Mouse (Mus musculus) macrophage (primary cell): ENCODE measurements around the gene Tmem87a. TPM values are rescaled to one million over a fixed set of nuclear protein-coding genes. Genes with fewer than 3 reads are reported as not detected.

Experiments
- H3K27ac ChIP-seq: fragments of 350-480 bp; formaldehyde crosslinking; 2 replicates; pipeline ENCODE4 v1.9.0; 2021
- H3K36me3 ChIP-seq: fragments of 350-480 bp; formaldehyde crosslinking; 2 replicates; pipeline ENCODE4 v1.9.0; 2021; ENCODE audit errors: inconsistent target
- H3K4me3 ChIP-seq: fragments of 350-480 bp; formaldehyde crosslinking; 2 replicates; pipeline ENCODE4 v1.9.0; 2021; ENCODE audit errors: inconsistent target
- H3K79me2 ChIP-seq: fragments of 350-480 bp; formaldehyde crosslinking; 2 replicates; pipeline ENCODE4 v1.9.0; 2021; ENCODE audit errors: inconsistent target
- WGBS: methylation state at CpG from one replicate; pipeline ENCODE4 v1.1.7; 2026; ENCODE audit warnings: inconsistent platforms; ENCODE audit not compliant: missing documents; 5-methylcytosine and 5-hydroxymethylcytosine counted together
- polyA plus RNA-seq: library from polyadenylated mRNA; stranded (reverse); fragments of 250-400 nt; gene quantifications from 3 replicates; pipeline ENCODE4 v1.2.4, GENCODE M21; 2018; ENCODE audit warnings: inconsistent platforms
- total RNA-seq, 78 experiments: library from RNA; depleted of rRNA; stranded (reverse); fragments of 250-400 nt; gene quantifications; 1 replicate in 9 of 78; 2 replicates in 24 of 78; 3 replicates in 43 of 78; 4 replicates in 2 of 78; pipeline ENCODE4 v1.2.4; 2018; ENCODE audit warnings: inconsistent platforms in 56 of 78

Tmem87a gene
- 100 to 1,000 TPM in 10 of 26 experiments, 10 to 100 TPM in 16; 40.4 to 140 (median 93.1) TPM for total RNA-seq (2018; cell fraction: chromatin; rRNA removed)
- 10 to 100 TPM; 31.3 to 64.5 (median 40.6) TPM for total RNA-seq (2018; cell fraction: cytosol; rRNA removed)
- 100 to 1,000 TPM in 6 of 26 experiments, 10 to 100 TPM in 20; 56.0 to 154 (median 85.4) TPM for total RNA-seq (2018; cell fraction: nucleus; rRNA removed)
- polyA plus RNA-seq = 38.8 to 52.5 TPM (median 44.9 TPM) in 3 replicates

DNA sequence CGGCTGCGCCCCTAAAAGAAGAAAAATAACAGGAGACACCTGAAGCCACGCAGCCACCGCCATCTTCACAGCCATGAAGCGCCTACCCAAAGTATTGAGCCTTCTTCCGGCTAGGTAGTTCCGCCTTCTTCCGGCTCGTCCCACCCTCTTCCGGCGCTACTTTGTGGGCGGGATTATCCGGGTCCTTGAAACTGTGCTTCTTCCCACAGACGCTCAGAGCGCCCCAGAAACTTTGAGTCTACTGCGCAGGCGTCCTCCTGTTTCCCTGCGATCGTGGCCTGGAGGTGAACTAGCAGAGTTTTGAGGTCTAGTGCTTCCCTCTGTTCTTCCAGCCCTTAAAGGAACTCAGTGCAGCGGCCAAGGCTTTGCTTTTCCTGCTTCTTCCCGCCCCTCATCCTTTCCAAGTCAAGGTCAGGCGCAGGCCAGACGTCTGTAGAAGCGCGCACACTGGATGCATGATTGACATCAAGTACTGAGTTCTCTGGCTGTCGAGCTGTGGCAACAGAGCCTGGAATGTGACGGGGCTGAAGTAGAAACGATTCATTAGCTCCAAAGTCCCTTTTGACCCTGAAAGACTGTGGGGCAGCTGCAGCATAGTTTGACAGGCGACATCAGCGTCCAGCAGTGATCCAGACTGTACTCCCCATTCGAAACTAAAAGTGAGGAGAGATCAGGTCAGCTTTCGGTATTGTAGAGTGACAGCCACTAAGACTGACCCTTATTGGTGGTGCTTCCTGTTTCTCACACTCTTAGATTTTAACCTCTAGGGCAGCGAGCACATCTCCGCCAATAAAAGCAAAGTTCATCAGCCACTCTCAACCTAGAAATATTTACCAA lies at the start of gene Tmem87a:
Gene Tmem87a (minus strand): TSS at position 128 of the 837 bp plus-strand sequence.
- peak within 1 kb of the TSS; percentile 88 for H3K27ac ChIP-seq
- 1% methylated on average over 34 of the region's 34 CpGs for WGBS
- H3K79me2 ChIP-seq = peaks cover 47% of the 10 kb centered on the region
- H3K4me3 ChIP-seq = peak within 1 kb of the TSS; percentile 100
- no peaks in the 10 kb centered on the region; the same call in 1 of the 2 replicates for H3K36me3 ChIP-seq

DNA sequence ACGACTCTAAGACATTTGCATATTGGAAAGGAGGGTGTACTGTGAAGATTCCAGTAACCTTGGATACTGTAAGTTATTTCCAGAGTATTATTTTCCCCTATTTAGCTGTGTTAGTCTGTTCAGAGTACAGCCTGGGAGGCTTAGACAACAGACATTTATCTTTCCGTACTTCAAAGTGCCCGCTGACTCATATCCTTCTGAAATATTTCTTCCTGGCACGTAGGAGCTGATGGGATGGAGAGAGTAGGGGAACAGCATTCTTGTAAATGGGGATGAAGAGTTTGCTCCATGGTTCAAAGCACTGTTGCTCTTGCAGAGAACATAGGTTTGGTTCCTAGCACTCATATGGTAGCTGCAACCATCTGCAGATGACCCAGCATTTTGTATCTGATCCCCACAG lies 48.7 kb upstream of the Tmem87a start:
- 90% methylated on average over 4 of the region's 4 CpGs for WGBS
- H3K27ac ChIP-seq = no peak overlapping the region
- H3K79me2 ChIP-seq = no peaks in the 10 kb centered on the region
- no peaks in the 10 kb centered on the region for H3K36me3 ChIP-seq
- no peak overlapping the region for H3K4me3 ChIP-seq

- Histone ChIP-seq H3K36me3 (no peaks in the 10 kb centered on the region), H3K4me3 (no peak overlapping the region)
- 77% methylated on average over 6 of the region's 6 CpGs for WGBS
Observed at GRCm38 (mm10) chr2:120450724-120451123, 46.8 kb upstream of the Tmem87a start.

DNA sequence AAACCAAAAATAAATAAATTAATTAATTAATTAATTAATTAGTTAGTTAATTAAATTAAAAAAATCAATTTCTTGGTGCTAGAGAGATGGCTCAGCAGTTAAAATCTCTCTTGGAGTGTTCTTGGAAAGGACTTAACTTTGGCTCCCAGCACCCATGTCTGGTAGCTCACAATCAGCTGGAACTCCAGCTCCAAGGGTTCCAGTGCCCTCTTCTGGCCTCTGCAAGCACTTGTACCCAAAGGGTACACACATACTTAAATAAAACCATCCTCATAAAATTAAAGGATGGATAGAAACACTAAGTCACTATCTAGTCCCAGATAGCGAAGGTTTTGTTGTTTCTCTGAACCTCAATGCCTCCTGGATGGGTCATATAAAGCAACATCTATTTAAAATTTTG lies 43.4 kb upstream of the Tmem87a start:
- Histone ChIP-seq H3K79me2 (no peaks in the 10 kb centered on the region), H3K36me3 (no peaks in the 10 kb centered on the region), H3K4me3 (no peak overlapping the region), H3K27ac (no peak overlapping the region)
- WGBS = 92% methylated on average over 1 of the region's 1 CpGs

More at GRCm38 (mm10) chr2:120450724-120451123, 46.8 kb upstream of the Tmem87a start:
- Histone ChIP-seq H3K27ac (no peak overlapping the region), H3K79me2 (no peaks in the 10 kb centered on the region)

DNA sequence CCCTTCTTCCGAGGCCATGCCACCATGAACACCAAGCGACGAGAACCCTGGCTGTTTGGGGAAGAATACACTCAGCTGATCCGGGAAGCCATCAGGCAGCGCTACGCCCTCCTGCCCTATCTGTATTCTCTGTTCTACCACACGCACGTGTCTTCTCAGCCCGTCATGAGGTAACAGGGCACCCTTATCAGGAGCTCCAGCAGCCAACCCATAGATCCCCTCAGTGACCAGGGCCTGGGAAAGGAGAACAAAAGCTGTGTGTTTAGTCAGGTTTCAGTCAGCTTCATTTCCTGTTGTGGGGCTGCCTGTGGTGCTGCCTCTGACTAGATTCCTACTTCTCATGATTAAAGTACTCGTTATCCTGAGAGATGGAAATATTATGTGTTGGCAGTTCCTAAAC lies 42.5 kb upstream of the Tmem87a start:
- WGBS = 24% methylated on average over 10 of the region's 10 CpGs
- H3K27ac ChIP-seq = no peak overlapping the region
- H3K4me3 ChIP-seq = no peak overlapping the region

GRCm38 (mm10) chr2:120444486-120444885 lies 40.6 kb upstream of the Tmem87a start:
- 100% methylated on average over 1 of the region's 1 CpGs for WGBS
- Histone ChIP-seq H3K36me3 (no peaks in the 10 kb centered on the region), H3K79me2 (no peaks in the 10 kb centered on the region), H3K4me3 (no peak overlapping the region), H3K27ac (no peak overlapping the region)

More for the DNA sequence above, 42.5 kb upstream of the Tmem87a start:
- no peaks in the 10 kb centered on the region for H3K36me3 ChIP-seq
- no peaks in the 10 kb centered on the region for H3K79me2 ChIP-seq

- H3K27ac ChIP-seq = peak overlapping the region; percentile 88
- no peaks in the 10 kb centered on the region for H3K79me2 ChIP-seq
- H3K36me3 ChIP-seq = peaks cover 10% of the 10 kb centered on the region; the same call in 1 of the 2 replicates
- no peak overlapping the region for H3K4me3 ChIP-seq
- WGBS = 78% methylated on average over 4 of the region's 5 CpGs
Observed at GRCm38 (mm10) chr2:120424386-120424785, 20.5 kb upstream of the Tmem87a start.

GRCm38 (mm10) chr2:120414738-120415414 lies 11.0 kb upstream of the Tmem87a start:
- H3K36me3 ChIP-seq = peaks cover 12% of the 10 kb centered on the region; the same call in 1 of the 2 replicates
- WGBS = 94% methylated on average over 1 of the region's 1 CpGs
- H3K27ac ChIP-seq = no peak overlapping the region
- H3K79me2 ChIP-seq = no peaks in the 10 kb centered on the region
- H3K4me3 ChIP-seq = no peak overlapping the region

DNA sequence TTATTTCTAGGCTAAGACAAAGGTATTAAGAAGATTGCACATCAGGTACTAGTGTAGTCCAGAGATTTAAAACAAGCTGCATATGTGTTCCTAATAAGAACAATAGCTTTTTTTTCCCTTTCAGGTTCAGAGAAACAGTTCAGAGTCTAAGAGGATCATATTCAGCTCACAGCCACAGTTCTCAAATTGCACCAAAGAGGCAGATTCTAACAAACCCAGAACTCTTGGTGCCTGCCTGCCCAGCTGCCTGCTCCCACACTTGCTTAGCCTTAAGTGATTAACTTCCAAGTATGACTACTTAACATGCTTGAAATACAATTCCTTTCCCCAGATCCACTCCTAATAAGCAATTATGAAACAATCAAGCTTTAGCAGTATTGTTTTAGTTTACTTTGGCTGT lies 10.2 kb upstream of the Tmem87a start:
- Histone ChIP-seq H3K79me2 (no peaks in the 10 kb centered on the region), H3K36me3 (peaks cover 12% of the 10 kb centered on the region; the same call in 1 of the 2 replicates), H3K27ac (no peak overlapping the region), H3K4me3 (no peak overlapping the region)

GRCm38 (mm10) chr2:120411096-120411628 lies 7.2 kb upstream of the Tmem87a start:
- Histone ChIP-seq H3K79me2 (no peaks in the 10 kb centered on the region), H3K36me3 (peaks cover 12% of the 10 kb centered on the region; the same call in 1 of the 2 replicates), H3K4me3 (no peak overlapping the region), H3K27ac (no peak overlapping the region)
- 94% methylated on average over 3 of the region's 3 CpGs for WGBS

DNA sequence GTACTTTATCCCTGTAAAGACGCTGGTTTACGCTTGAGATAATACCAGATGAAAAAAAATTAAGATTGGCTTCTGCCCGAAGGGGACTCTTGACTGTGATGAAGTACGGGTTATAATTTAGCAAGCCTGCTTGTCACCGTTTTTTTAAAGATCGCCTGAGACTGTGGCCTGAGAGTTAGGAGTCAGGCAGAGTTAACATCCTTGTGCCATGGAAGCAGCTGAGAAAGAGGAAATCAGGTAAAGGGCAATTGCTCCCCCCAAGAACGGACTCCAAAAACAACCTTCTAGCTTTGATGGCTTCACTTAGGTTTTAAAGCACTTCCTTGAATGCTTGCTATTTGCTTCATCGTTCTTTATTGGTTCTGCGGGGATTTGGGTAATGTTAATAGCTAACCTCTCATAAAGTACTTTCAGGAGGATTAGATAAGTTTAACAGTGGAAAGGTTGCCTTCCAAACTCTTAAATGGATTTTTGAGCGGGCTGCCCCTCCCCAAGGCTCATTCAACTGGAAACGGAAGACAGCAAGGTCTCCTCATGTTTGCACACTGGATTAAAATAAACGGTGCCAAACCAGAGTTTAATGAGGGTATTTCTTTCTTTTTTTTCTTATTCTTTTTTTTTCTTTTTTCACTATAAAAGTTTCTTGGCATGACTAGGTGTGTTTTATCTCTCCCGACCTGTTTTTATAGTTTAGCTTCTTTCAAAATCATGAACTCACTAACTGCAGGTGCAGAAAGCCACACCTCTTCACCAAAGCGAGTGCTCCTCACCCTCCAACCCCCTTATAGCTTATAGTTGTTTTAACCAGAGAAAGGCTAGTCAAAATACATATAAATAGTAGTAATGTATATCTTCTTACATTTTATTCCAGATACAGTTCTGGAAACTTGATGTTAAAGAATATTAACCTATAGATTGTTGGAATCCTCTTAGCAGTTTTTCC lies 1.2 kb upstream of the Tmem87a start:
- Histone ChIP-seq H3K79me2 (peaks cover 38% of the 10 kb centered on the region), H3K36me3 (no peaks in the 10 kb centered on the region), H3K4me3 (peak overlapping the region; percentile 100), H3K27ac (peak overlapping the region; percentile 88)
- WGBS = 1% methylated on average over 14 of the region's 14 CpGs

GRCm38 (mm10) chr2:120403653-120403985 lies 294 bp downstream of the Tmem87a start, which contains the start of gene Ganc:
Gene Ganc, plus strand, starts transcription at chr2:120403896.
- Histone ChIP-seq H3K36me3 (peaks cover 4% of the 10 kb centered on the region; the same call in 1 of the 2 replicates), H3K4me3 (peak within 1 kb of the TSS; percentile 100), H3K79me2 (peaks cover 53% of the 10 kb centered on the region), H3K27ac (peak within 1 kb of the TSS; percentile 88)
- WGBS = 1% methylated on average over 17 of the region's 17 CpGs

- no peak overlapping the region for H3K27ac ChIP-seq
- 21% methylated on average over 3 of the region's 3 CpGs for WGBS
- peaks cover 61% of the 10 kb centered on the region for H3K79me2 ChIP-seq
- peak overlapping the region; percentile 100 for H3K4me3 ChIP-seq
- H3K36me3 ChIP-seq = peaks cover 9% of the 10 kb centered on the region; the same call in 1 of the 2 replicates
Observed at GRCm38 (mm10) chr2:120402813-120403212, 1.1 kb downstream of the Tmem87a start.
